Mouse (Mus musculus) lung, postnatal 10 days (tissue): ENCODE data around the gene Bcar3.
A peak's percentile ranks its signal among the peaks of the same experiment; 100 is the strongest.
"Not testable (repeated sequence)": the region's sequence is repeated elsewhere in the genome, so short reads cannot be mapped to it uniquely, and the experiment has no call there.

Experiments
- DNase-seq: peaks from one replicate; pipeline ENCODE4 v3.0.0; 2021

The Bcar3 gene

DNA sequence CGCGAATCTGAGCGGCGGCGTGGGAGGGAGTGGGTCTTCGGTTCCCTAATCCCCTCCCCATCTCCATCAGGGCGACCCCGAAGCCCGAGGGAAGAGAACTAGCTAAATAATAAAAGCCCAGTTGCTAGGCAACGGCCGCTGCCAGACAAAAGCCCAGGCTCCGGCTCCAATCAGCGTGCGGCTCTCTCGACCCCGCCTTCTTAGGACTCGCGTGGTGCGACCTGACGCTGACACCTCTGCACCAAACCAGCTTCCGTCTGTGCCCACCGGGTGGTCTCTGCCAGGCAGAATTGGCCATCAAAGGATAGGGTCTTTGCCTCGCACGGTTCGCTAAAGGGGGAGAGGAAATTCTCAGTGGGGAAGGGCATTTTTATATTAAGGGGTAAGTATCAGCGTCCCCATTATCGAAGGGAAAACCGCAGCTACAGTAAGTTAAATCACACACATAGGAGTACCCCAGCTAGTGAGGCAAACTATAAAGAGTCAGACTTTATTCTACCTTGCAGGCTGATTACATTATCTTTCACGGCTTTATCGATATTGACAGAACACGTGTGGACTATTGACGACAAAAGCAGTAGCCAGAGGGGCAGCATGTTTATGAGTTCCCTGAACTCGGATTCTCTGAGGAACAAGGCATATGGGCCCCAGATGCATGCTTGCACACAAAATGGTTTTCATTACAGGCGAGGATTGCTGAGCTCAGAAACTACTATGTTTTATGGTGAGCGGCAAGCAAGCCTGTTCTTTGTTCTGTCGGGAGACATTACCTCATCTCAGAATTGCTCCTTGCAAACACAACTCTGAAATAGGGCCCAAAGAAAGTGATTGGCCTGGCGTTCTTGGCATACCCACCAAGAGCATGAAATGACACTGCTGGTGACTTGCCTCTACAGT is at the start of gene Bcar3:
Gene Bcar3, plus strand, starts transcription at position 183 of the 897 bp plus-strand sequence.
- peak; percentile 95 for DNase-seq

GRCm38 (mm10) chr3:122244759-122245158 is 49.2 kb upstream of the Bcar3 start:
- DNase-seq, result no peak

- DNase-seq, result peak; percentile 95
Measured at GRCm38 (mm10) chr3:122245215-122245877, 48.6 kb upstream of the Bcar3 start, which contains the start of gene Gclm. TSS of gene Gclm (plus strand) at chr3:122245557.

DNA sequence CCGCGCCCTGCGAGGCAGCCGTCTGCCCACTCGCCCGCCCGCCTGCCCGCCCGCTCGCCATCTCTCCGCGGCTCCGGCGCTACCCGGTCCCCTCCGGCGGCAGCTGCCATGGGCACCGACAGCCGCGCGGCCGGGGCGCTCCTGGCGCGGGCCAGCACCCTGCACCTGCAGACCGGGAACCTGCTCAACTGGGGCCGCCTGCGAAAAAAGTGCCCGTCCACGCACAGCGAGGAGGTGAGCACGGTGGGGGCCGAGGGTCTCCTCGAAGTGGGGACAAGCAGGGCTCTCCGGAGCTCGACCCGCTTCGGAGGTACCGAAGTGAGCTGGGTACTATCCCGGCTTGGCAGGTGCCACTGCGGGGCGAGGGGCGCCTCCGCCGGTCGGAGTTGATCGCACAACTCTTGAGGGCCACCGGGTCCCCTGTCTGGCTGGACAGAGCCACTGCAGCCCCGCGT is 48.0 kb upstream of the Bcar3 start:
- peak; percentile 69 for DNase-seq

DNA sequence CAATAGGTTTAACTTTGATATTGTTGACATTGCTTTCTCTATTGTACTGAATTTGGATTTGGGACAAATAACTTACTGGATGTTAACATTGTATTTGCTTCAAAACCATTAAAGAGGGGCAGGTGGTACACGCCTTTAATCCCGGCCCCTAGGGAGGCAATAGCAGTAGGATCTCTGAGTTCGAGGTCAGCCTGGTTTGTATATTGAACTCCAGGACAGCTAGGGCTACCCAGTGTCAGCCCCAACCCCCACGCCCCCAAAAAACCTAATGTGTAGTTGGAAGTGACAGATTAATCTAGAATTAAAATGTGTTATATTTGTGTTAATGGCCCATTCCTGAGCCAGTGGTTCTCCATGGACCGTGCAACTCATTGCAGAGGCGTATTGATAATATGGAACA is 47.5 kb upstream of the Bcar3 start:
- no peak for DNase-seq

DNA sequence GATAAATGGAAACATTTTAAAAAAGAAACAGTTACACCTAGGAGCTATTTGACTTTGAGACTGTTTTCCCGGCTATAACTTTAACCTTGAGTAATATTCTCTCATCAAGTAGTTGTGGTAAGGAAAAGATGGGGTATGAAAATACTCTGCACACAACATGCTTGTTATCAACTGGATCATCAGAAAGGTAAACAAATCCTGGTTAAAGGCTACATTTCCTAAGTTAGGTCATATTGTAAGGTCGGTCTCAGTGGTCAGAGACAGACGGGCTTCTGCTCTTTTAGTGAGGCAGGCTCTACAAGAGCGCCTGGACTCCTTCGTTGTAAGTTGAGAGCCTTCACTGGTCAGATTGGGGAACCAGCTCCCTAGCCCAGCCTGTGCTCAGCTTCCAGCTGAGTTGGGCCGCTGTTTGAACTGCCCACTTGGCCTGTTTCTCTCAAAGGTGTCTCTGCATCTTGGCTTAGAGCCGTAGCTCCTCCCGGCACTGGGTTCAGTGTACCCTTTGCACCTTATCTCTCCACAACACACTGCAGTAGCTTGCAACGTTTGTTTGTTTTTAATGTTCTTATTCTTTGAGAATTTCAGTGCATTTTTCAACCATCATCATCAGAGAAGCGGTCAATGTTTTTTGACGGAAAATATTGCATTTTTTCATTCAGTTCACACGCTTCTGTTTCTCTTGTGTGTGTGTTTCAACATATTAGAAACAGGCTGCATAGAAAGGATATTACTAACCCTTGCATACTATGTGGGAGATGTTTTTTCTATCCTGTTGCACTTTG is 46.8 kb upstream of the Bcar3 start:
- no peak for DNase-seq

GRCm38 (mm10) chr3:122247768-122248100 is 46.2 kb upstream of the Bcar3 start:
- no peak for DNase-seq

GRCm38 (mm10) chr3:122252466-122253253 is 41.3 kb upstream of the Bcar3 start:
- DNase-seq, result no peak

GRCm38 (mm10) chr3:122254050-122254449 is 39.9 kb upstream of the Bcar3 start:
- not testable (repeated sequence) for DNase-seq

DNA sequence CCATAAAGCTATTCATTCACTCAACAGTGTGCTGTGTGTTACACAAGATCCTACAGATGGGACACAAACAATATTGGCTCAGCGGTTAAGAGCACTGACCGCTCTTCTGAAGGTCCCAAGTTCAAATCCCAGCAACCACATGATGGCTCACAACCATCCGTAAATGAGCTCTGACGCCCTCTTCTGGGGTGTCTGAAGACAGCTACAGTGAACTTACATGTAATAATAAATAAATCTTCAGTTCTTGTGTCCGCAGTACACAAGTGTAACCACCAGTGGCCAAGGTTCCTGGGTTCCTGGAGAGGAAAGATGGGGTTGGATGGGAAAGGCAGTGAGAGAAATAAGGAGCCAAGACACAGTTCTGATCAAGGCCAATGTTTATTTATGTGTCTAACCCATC is 23.9 kb upstream of the Bcar3 start:
- DNase-seq, result peak; percentile 18

GRCm38 (mm10) chr3:122272565-122272964 is 21.4 kb upstream of the Bcar3 start:
- DNase-seq, result not testable (repeated sequence)

DNA sequence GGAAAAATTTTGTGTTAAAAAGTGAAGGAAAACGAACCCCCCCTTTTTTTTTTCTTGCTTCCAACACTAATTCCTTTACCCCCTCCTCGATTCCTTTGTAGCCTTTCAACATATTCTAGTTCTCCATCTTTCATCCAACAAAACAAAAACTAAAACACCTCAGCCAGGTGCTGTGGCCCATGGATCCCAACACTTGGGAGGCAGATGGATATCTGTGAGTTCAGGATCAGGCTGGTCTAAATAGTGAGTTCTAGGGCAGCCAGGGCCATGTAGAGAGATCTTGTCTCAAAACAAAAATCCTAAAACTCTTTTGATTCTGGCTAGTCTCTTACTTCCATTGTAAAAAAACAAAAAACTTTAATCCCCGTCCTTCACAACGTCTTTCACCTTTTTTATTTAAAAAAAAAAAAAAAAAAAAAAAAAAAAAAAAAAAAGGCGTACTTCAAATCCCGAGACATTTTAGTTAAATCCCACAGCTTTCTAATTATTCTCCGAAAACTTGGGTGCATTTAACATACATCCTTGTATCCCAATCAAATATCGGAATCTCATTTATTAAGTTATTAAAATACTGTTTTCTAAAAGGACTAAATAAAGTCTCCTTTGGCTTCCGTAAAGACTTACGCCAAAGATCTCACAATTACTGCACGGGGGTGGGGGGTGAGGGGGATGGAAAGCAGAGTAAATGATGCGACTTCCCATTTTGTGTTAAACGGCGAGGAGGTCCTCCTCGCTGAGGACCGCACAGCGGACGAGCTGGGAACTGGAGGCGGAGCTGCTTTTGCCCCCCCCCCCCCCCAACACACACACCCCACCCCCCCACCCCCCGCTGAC is 20.3 kb upstream of the Bcar3 start:
- DNase-seq, result no peak

DNA sequence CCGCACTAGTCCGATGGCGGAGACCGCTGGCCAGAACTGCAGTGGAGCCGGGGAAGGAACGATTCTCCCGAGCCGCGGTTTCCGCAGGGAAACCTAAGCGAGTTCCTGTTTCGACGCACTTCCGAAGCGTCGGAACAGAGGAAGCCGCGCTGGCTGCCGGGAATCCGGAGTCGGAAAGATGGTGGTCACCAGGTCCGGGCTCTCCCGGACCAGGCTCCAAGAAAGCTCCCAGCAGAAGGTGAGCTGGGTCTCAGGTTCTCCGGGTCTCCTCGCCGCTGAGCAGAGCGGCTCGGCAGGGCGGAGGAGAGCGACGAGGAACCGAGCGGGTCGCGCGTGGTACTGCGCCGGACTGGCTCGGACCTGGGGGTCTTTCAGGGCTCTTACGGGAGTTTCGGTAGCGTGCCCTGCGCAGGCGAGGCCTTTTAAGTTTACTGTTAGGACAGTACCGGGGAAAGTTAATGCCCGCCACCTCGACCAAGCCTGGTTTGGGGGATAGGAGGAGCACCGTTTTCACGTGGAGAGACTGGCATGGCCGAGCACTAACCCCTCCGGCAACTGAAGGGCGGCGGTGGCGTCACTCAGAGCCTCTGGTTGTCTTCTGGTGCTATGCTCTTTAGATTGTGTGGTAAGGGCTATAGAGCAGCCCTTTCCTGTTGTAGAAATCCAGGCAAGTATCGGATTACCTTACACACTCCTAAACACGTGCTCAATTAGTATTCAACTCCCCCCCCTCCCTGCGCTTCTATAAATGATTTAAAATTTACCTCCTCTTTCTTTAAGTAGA is 19.5 kb upstream of the Bcar3 start, which contains the start of gene Dnttip2:
Gene Dnttip2, plus strand, starts transcription at position 148 of the 784 bp plus-strand sequence.
- DNase-seq, result peak; percentile 96

DNA sequence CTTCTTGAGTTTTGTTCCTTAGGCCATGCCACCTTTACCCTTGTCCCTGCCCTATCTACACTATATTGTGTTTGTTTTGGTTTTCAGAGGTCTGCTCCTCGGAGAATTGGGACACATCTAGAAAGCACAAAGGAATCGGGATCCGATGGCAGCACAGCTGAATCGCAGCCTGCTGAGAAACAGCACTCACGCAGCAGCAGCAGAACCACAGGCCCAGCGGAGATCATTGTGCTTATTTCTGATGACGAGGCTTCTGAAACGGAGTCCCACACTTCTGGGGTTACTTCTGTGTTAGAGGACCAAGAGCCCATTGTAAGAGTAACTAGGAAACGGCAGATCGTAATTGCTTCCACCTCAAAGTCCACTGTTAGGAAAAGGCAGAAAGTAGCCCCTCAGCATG is 18.8 kb upstream of the Bcar3 start:
- DNase-seq, result no peak

DNA sequence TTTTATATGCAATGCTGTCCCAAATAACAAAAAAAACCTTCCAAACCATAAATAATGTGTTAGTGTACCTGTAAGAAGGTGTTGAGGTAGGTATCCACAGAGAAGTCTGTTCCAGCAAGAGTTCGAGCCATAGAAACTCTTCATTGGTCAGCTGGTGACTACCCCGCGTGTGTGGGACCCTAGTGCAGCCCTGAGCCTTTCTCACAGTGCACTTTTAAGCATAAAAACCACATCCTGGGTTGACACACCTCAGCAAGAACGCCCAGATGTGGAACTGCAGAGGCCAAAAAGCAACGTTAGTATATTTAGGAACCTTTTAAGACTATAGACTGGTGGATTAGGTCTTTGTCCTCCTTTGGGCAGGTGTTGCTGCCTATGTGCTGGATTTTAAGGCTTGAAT is 6.7 kb upstream of the Bcar3 start:
- no peak for DNase-seq

DNA sequence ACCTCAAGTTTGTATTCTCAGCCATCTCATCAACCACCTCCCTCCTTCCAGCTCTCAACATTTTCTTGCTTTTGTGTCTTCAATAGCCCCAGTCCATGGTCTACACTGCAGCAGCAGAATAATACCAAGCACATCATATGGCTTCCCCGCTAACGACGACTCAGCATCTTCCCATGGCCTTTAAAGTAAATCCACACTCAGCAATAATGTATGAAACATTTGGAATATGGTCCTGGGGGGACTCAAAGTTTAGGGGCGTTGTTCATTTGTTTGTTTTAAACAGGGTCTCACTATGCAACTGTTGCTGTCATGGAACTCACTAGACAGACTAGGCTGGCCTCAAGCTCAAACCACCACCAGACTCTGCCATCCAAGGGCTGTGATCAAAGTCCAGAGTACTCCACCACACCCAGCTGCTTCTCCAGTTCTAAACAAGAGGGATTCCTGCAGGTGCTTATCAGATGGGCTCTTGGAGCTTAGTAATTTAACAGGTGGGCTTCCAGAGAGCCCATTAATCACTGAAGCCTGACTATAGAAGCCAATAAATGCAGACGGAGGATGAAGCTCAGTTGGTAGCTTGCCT is 5.2 kb upstream of the Bcar3 start:
- DNase-seq, result no peak

DNA sequence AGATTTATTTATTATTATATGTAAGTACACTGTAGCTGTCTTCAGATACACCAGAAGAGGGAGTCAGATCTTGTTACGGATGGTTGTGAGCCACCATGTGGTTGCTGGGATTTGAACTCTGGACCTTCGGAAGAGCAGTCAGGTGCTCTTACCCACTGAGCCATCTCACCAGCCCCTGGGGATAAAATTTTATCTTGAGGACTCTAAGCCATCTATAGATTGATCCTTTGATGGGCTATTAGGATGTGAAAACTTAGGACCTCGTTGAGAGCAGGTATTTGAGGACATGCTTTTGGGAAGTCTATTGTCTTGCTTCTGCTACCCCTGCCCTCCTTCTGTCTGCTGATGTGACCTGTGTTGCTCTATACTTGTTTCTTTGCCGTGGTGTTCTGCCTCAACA is 4.6 kb upstream of the Bcar3 start:
- DNase-seq, result not testable (repeated sequence)

DNA sequence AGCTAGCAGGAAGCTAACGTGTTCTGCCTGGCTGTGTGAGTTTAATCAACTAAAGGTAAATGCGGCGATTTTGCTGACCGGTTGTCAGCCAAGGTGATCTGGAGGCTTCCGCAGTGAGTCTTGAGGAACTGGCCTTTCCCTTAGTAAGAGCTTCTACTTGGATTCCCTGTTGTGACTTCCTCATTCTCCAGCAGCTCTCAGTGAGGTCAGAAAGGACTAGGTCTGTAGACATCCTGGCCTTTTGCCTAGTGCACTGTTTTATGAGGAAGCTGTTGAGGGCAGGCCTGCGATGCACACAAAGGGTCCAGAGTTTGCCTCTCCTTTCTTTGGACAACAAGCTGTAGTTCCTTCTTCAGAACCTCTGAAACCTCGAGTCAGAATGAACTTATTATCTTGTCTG is 3.2 kb upstream of the Bcar3 start:
- DNase-seq, result peak; percentile 59

GRCm38 (mm10) chr3:122291828-122292227 is 2.1 kb upstream of the Bcar3 start:
- DNase-seq, result peak; percentile 53
